Mouse (Mus musculus) mouse trophoblast stem cell (cell line): Measurements from ENCODE around the gene Ccl3.

Source experiments
- in situ Hi-C, 2 experiments: fragments of 300-500 bp; cut with MseI, MboI; formaldehyde crosslinking; loops; 2 replicates in 1 of 2; 3 replicates in 1 of 2; pipeline ENCODE4 v1.15.1; 2025

Ccl3 gene

GRCm38 (mm10) chr11:83628808-83629207, 20.3 kb downstream of the Ccl3 start:
- in situ Hi-C loops, result no loop called here

- in situ Hi-C loops, result no loop called here
Measured at GRCm38 (mm10) chr11:83623586-83623985, 25.6 kb downstream of the Ccl3 start.

- in situ Hi-C loops, result no loop called here
Measured at GRCm38 (mm10) chr11:83619037-83619436, 30.1 kb downstream of the Ccl3 start.

GRCm38 (mm10) chr11:83618238-83618637, 30.9 kb downstream of the Ccl3 start:
- in situ Hi-C loops, result no loop called here

GRCm38 (mm10) chr11:83616586-83616985, 32.6 kb downstream of the Ccl3 start:
- in situ Hi-C loops, result no loop called here

GRCm38 (mm10) chr11:83610900-83611299, 38.3 kb downstream of the Ccl3 start:
- in situ Hi-C loops, result no loop called here

- in situ Hi-C loops, result no loop called here
Measured at GRCm38 (mm10) chr11:83606396-83606795, 42.8 kb downstream of the Ccl3 start.

GRCm38 (mm10) chr11:83605535-83605934, 43.6 kb downstream of the Ccl3 start:
- in situ Hi-C loops, result no loop called here

- in situ Hi-C loops, result no loop called here
Measured at GRCm38 (mm10) chr11:83604698-83605097, 44.5 kb downstream of the Ccl3 start.

GRCm38 (mm10) chr11:83603399-83603798, 45.8 kb downstream of the Ccl3 start:
- in situ Hi-C loops, result no loop called here

GRCm38 (mm10) chr11:83600576-83600975, 48.6 kb downstream of the Ccl3 start:
- in situ Hi-C loops, result no loop called here

- in situ Hi-C loops, result no loop called here
Measured at GRCm38 (mm10) chr11:83598991-83599390, 50.2 kb downstream of the Ccl3 start.

- in situ Hi-C loops, result no loop called here
Measured at GRCm38 (mm10) chr11:83598207-83598837, 50.8 kb downstream of the Ccl3 start.
